Mouse (Mus musculus): ENCODE measurements at regions not wholly inside any gene's neighbourhood (a gene's known extent, or its start where the extent isn't known, plus 50 kb on each side); places are given as distances from the start of the nearest gene placed in this dataset.

DNA sequence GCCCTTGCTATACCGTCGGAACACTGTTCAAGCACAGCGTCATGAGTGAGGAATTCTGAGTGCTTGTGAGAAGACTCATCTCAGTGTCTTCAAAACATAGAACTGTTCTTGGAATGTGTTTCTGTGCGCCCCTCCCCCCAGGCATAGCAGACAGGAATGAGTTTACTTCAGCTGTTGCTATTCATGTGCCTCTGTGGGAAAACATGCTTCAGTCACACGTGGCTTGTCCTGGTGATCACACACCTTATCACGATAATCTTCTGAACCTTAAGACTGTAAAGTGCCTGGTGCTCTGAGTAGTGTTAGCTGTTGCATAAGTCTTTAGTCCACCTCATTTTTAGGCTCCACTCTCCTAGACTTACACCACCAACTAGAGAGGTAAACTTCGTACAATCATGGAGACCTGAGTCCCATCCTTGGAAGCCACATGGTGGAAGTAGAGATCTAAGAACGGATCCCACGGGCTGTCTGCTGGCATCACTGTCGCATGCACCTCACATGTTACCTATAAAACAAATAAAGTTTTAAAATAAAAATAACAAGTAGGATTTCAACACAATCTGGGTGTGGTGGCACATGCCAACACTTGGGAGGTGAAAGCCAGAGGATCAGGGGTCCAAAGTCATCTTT is 1143.8 kb downstream of the 4930447A16Rik start:
- no peak for DNase-seq (ENCODE audit: low read depth, low spot score)

GRCm38 (mm10) chr15:38570144-38570543 is 1144.8 kb downstream of the 4930447A16Rik start:
- no peak for DNase-seq (ENCODE audit: low read depth, low spot score)

- DNase-seq (ENCODE audit: low read depth, low spot score) = no peak
These were observed 1145.4 kb downstream of the 4930447A16Rik start for GRCm38 (mm10) chr15:38570735-38571134.

DNA sequence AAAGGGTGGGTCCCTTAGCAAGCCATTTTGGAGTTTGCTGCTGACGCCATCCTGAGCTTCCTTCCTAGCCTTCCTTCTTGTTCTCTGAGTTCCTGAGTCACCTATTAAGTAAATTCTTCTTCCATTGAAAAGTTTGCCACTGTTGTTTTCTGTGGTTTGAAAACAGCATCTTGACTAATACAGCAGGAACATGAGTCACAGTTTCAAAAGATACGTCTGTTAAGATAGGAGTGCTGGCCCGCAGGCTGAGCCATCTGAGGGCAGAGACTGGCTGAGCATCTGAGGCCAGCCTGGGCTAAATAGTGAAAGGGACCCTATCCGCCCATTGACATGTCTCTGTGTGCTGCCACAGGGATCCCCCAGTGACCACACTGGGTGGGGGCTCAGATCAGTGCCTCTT is 1147.3 kb downstream of the 4930447A16Rik start:
- no peak for DNase-seq (ENCODE audit: low read depth, low spot score)

- DNase-seq (ENCODE audit: low read depth, low spot score) = no peak
These were observed 1149.1 kb downstream of the 4930447A16Rik start for GRCm38 (mm10) chr15:38574447-38574846.

DNA sequence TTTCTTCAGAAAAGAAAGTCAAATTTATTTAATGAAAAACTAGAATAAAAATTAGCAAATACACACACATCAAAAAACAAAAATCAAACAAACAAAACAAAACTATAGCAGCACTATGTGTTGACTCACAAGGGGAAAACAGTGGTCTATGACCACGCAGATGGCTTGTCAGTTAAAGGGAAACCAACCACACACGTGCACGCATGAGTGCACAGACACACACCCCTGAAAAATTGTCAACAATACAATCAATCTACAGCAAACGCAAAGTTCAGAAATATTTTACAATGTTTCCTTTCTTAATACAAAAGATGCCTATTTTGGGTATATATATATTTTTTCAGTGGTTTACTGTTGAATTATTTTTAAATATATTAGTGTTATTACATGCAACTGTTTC is 1149.9 kb downstream of the 4930447A16Rik start:
- DNase-seq (ENCODE audit: low read depth, low spot score) = no peak

GRCm38 (mm10) chr15:38577691-38578090 is 1152.3 kb downstream of the 4930447A16Rik start:
- no peak for DNase-seq (ENCODE audit: low read depth, low spot score)

DNA sequence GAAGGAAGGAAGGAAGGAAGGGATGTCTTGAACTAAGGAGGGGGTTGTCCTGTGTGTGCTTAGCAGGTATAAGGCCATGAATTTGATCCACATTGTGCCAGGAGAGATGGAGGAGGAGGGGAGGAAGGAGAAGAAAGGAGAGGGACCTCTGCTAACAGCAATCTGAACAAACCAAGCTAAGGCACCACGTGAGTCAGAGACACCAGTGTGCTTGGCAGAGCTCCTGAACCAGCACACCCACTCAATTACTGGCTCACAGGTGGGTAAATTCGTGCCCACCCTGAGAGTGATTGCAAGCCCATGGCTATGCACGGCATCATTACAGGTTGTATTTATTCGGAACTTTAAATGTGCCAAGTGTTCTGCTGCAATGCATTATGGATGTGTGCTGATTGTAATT is 1154.1 kb downstream of the 4930447A16Rik start:
- no peak for DNase-seq (ENCODE audit: low read depth, low spot score)

GRCm38 (mm10) chr15:38583500-38583899 is 1158.1 kb downstream of the 4930447A16Rik start:
- DNase-seq (ENCODE audit: low read depth, low spot score) = no peak

GRCm38 (mm10) chr15:38584425-38584824 is 1159.1 kb downstream of the 4930447A16Rik start:
- DNase-seq (ENCODE audit: low read depth, low spot score) = no peak

- DNase-seq (ENCODE audit: low read depth, low spot score) = no peak
These were observed 1160.3 kb downstream of the 4930447A16Rik start for GRCm38 (mm10) chr15:38585610-38586009.

DNA sequence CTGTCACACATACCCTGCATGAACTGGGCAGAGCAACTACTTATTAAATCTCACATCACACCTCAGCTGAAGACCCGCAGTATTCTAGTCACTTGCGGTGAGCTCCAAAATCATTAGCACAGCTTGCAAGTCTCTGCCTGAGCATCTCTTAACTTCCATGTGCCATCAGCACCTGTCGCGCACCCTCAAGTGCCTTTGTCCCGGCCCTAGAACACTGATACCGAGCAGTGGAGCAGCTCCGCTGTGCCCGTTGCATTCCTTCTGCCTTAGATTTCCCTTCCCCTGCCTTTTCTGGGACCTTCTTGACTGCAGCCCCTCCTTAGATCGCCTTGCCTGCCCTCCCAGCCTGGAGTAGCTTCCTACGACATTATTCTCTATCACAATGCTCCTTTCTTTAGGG is 1161.2 kb downstream of the 4930447A16Rik start:
- no peak for DNase-seq (ENCODE audit: low read depth, low spot score)

DNA sequence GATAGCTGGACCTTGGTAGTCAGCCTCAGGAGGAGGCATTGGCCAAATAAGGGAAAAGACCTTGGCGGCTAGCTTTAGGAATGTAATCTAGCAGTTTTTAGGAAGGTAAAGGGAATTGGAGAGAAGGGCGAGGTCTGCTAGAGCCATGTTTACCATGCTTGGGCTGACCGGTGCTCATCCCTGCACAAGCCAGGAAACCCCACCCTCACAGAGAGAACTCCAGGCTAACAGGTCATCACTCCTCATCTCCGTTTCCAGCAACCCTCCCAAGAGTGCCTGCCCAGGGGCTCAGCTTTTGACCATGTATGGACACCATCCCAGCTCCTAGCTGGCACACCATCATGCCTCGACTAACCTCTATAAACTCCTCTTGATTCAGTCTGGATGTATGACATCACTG is 1162.9 kb downstream of the 4930447A16Rik start:
- DNase-seq (ENCODE audit: low read depth, low spot score) = no peak

GRCm38 (mm10) chr15:38589010-38589409 is 1163.7 kb downstream of the 4930447A16Rik start:
- DNase-seq (ENCODE audit: low read depth, low spot score) = no peak

GRCm38 (mm10) chr15:38589675-38590074 is 1164.3 kb downstream of the 4930447A16Rik start:
- no peak for DNase-seq (ENCODE audit: low read depth, low spot score)

- no peak for DNase-seq (ENCODE audit: low read depth, low spot score)
These were observed 1168.7 kb downstream of the 4930447A16Rik start for GRCm38 (mm10) chr15:38594095-38594494.

DNA sequence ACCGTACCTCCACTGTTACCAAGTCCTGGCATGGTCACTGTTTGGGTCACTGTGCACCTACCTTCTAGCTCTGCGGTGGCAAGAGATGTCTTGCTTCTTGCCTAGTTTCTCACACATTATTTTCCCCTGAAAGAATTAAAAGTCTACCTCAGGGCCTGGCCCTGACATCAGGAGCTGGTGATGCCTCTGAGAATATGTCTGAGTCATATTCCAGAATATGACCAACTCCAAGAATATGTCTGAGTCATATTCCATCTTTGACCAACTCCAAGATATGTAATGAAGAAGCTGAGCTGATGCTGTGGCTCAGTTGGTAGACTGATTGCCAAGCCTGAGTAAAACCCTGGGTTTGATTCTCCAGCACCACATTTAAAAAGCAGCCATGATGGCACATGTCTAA is 1169.4 kb downstream of the 4930447A16Rik start:
- DNase-seq (ENCODE audit: low read depth, low spot score) = no peak

GRCm38 (mm10) chr15:38595820-38596219 is 1170.5 kb downstream of the 4930447A16Rik start:
- no peak for DNase-seq (ENCODE audit: low read depth, low spot score)

DNA sequence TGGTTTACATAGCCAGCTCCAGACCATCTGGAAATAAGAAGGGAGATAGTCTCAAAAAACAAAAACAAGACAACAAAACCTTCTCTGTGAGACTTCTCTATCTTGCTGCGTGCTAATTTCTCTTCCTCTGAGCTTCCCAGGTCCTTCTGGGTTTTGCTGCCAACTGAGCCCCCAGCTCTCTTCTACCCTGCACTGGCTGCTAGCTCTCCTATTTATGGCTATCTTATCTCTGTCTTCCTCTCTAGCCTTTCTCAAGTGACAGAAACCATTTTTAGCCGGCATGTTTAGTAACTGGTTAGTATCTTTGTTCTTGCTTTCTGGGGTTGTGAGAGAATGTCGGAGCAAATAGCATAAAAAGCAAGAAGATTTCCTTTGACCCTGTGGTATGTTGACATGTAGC is 1172.1 kb downstream of the 4930447A16Rik start:
- DNase-seq (ENCODE audit: low read depth, low spot score) = no peak

DNA sequence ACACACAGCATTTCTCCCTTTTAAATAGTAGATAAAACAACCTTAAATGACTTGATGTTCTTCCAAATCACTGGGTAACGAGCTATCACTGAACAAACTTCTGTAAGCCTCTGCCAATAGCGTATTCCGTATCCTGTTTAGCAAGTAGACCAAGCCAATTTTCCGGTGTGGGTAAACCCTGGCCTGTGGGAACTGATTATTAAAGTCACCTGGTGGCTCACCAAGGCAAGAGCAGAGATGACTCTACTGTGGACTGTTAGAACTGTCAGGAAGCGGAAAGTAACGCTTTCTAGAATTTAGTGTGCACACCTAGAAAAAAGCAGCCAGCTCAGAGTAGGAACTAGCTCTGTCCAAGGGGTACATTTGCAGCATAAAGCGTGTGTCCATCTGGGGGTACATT is 1176.1 kb downstream of the 4930447A16Rik start:
- no peak for DNase-seq (ENCODE audit: low read depth, low spot score)

DNA sequence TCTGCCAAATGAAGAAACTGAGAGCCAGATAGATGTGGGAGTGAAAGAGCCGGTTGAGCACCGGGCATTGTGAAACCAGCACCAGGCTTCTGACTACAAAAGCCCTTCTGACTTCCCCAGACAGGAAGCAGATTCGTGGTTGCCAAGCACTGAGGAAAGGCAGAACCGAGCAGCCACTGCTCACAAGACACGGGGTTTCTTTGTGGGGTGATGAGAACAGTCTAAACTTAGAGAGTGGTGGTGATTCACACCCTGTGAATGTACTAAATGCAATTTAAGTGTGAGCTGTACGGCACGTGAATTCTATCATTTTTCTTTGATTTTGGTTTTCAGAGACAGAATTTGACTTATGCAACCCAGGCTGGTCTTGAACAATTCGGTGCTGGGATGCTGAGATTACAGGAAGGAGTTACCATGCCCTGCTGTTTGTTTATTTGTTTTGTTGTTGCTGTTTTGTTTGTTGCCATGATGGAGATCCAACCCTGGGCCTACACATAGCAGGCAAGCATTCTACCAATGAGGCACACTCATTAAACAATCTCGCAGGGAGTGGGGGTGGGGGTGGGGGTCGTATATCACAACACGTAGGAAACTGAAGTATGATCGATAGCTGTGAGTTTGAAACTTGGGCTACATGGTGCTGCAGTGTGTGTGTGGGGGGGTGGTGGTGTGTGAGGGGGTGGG is 1177.0 kb downstream of the 4930447A16Rik start:
- DNase-seq (ENCODE audit: low read depth, low spot score) = no peak

GRCm38 (mm10) chr15:38603918-38604317 is 1178.6 kb downstream of the 4930447A16Rik start:
- no peak for DNase-seq (ENCODE audit: low read depth, low spot score)

DNA sequence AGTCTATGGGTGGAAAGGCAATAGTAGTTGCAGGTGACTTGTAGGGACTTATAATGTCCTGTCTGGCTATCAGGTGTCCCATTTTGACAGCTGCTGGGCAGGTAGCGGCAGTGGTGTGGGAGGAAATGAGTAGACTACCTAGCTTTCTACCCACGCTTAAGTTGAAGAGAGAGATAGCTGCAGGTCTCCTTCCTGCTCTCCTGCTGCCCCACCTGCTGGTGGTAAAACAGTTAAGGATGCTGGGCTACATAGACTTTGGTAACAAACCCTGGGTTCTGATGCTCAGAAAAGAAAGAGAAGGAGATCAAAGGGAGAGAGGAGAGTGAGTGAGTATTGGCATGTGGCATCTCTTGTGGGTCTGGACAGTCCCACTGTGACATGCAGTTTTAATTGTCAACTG is 1182.0 kb downstream of the 4930447A16Rik start:
- DNase-seq (ENCODE audit: low read depth, low spot score) = peak; percentile 13
